In genomic region chr8:120594571-120594970, GRCm38 (mm10) we compare ENCODE assay signal across 10 mouse cellular contexts. TPM values are rescaled to one million over a fixed set of nuclear protein-coding genes. Genes with fewer than 3 reads are reported as not detected.
A peak's percentile ranks its signal among the peaks of the same experiment; 100 is the strongest.
DNase-seq lines count a peak whose midpoint lies in the region; ATAC-seq and TF ChIP-seq lines count a peak whose summit lies in the region.
"Had no signal": no experiment of that assay in that cellular context is flagged by ENCODE, and none has a peak within 500 bp of the region (broad histone marks: within the 10 kb centered on the region; RNA-seq: fewer than 3 reads in every experiment).

No protein-coding gene starts in this region.

- ATAC-seq in liver, postnatal 0 days: no peak
- ATAC-seq in megakaryocyte progenitor cell, adult 5-6 weeks (replicated peaks; ENCODE audit: poor library complexity): no peak

- H3K36me3 ChIP-seq in liver, postnatal 0 days (replicated peaks; ENCODE audit: insufficient read depth, low read length): no peaks in the 10 kb centered on the region
- no peaks in the 10 kb centered on the region for H3K36me3 ChIP-seq in heart, embryonic 10.5 days

- TF ChIP-seq EP300 in liver, postnatal 0 days (IDR thresholded peaks at IDR 0.05; ENCODE audit: low read depth): no peak

- H3K9me3 ChIP-seq in liver, postnatal 0 days (ENCODE audit: low read length): no peaks in the 10 kb centered on the region
- no peaks in the 10 kb centered on the region for H3K9me3 ChIP-seq in heart, embryonic 10.5 days

- no peak for DNase-seq in left cerebral cortex, adult 2 months (ENCODE audit: extremely low spot score in 1 of 2, low spot score in 2 of 2)
- no peak for DNase-seq in left cerebral cortex, adult 18-20 months (ENCODE audit: low spot score in 2 of 2)
- DNase-seq in CD4-positive helper T cell, adult 2 months (ENCODE audit: low read depth, low spot score): peak; percentile 55
- peak; percentile 88 for DNase-seq in ES-CJ7 (ENCODE audit: low read depth, low spot score)
- no peak for DNase-seq in liver, postnatal 0 days
- DNase-seq in heart, embryonic 10.5 days (ENCODE audit: low spot score): no peak
- DNase-seq: heart, adult 11 months; kidney, postnatal 25 days had no signal

- H3K4me3 ChIP-seq in left cerebral cortex, adult 2 months: no peak overlapping the region
- H3K4me3 ChIP-seq in liver, postnatal 0 days (ENCODE audit: low read depth, low read length): no peak overlapping the region
- H3K4me3 ChIP-seq in heart, embryonic 10.5 days: no peak overlapping the region
- H3K4me3 ChIP-seq: myocyte had no signal

- H3K27me3 ChIP-seq in liver, postnatal 0 days (ENCODE audit: insufficient read depth, low read length): no peaks in the 10 kb centered on the region
- H3K27me3 ChIP-seq in heart, embryonic 10.5 days (ENCODE audit: insufficient read depth, poor library complexity, severe bottlenecking): peaks cover 25% of the 10 kb centered on the region

- no peak overlapping the region for H3K9ac ChIP-seq in liver, postnatal 0 days (replicated peaks)

- no peak overlapping the region for H3K4me2 ChIP-seq in liver, postnatal 0 days (ENCODE audit: low read depth, low read length)

- 90% methylated on average over 5 of the region's 5 CpGs for WGBS in liver, postnatal 0 days (ENCODE audit: insufficient replicate concordance)
- 88% methylated on average over 5 of the region's 5 CpGs for WGBS in heart, embryonic 10.5 days

- peaks cover 6% of the 10 kb centered on the region for H3K4me1 ChIP-seq in liver, postnatal 0 days (ENCODE audit: insufficient read depth)
- peaks cover 31% of the 10 kb centered on the region for H3K4me1 ChIP-seq in heart, embryonic 10.5 days

- intact Hi-C loops in left cerebral cortex, adult 2 months (cut with DNase I): no loop called here

- TF ChIP-seq CTCF in left cerebral cortex, adult 2 months (IDR thresholded peaks at IDR 0.05): peak; percentile 51
- TF ChIP-seq CTCF in liver, postnatal 0 days (IDR thresholded peaks at IDR 0.05; ENCODE audit: low read depth): peak; percentile 68

- no peak overlapping the region for H3K27ac ChIP-seq in left cerebral cortex, adult 2 months
- H3K27ac ChIP-seq in liver, postnatal 0 days (ENCODE audit: low read depth): no peak overlapping the region
- H3K27ac ChIP-seq in heart, embryonic 10.5 days: no peak overlapping the region

RNA-seq across cellular contexts. Expression of gene Gins2, which starts 5.5 kb away (rescaled TPM):
- 1 to 10 TPM; 1.0 to 2.9 TPM for total RNA-seq in left cerebral cortex, adult 2 months (2021)
- 1 to 10 TPM; 2.1 to 2.4 TPM for total RNA-seq in left cerebral cortex, adult 18-20 months (2021)
- 18.6 and 20.3 TPM in 2 replicates for polyA plus RNA-seq in liver, postnatal 0 days (2015; fragmentation: Nextera tagmentation; extraction: Ambion mirVana)
- total RNA-seq in megakaryocyte progenitor cell, adult 5-6 weeks (2015): 65.9 and 67.1 TPM in 2 replicates
- total RNA-seq in megakaryocyte progenitor cell, adult 5-6 weeks (2017): 28.1 and 47.1 TPM in 2 replicates
- 106 and 125 TPM in 2 replicates for polyA plus RNA-seq in heart, embryonic 10.5 days (2016; fragmentation: Nextera tagmentation; extraction: Ambion mirVana)

RNA-seq across cellular contexts. Expression of gene 1190005I06Rik, which starts 52.9 kb away (rescaled TPM):
- total RNA-seq in left cerebral cortex, adult 2 months (2021): 10 to 100 TPM; 11.3 to 11.5 TPM
- total RNA-seq in left cerebral cortex, adult 18-20 months (2021): 10 to 100 TPM; 10.1 to 15.6 TPM
- 4.8 and 5.0 TPM in 2 replicates for polyA plus RNA-seq in liver, postnatal 0 days (2015; fragmentation: Nextera tagmentation; extraction: Ambion mirVana)
- 0.78 and 1.1 TPM in 2 replicates for total RNA-seq in megakaryocyte progenitor cell, adult 5-6 weeks (2015)
- not detected in 2 replicates for total RNA-seq in megakaryocyte progenitor cell, adult 5-6 weeks (2017)
- polyA plus RNA-seq in heart, embryonic 10.5 days (2016; fragmentation: Nextera tagmentation; extraction: Ambion mirVana): 4.6 and 7.7 TPM in 2 replicates

Comparison
In these comparisons a context has a peak if more than half of its experiments do, and no peak if none do; other contexts are left out.
1. DNase-seq: peak in CD4-positive helper T cell, adult 2 months (single experiment) and ES-CJ7 (single experiment); none in left cerebral cortex, adult 2 months (0 of 2), left cerebral cortex, adult 18-20 months (0 of 2), liver, postnatal 0 days (single experiment) and heart, embryonic 10.5 days (single experiment).
2. RNA of gene Gins2, which starts 5.5 kb away (total RNA-seq): 28.1 to 67.1 TPM in megakaryocyte progenitor cell, adult 5-6 weeks; 1.0 to 2.9 TPM in left cerebral cortex, adult 2 months and 2.1 to 2.4 TPM in left cerebral cortex, adult 18-20 months; every median in the first group is over 4 times any median in the second.
3. RNA of gene 1190005I06Rik, which starts 52.9 kb away (total RNA-seq): 10.1 to 15.6 TPM in left cerebral cortex, adult 18-20 months and 11.3 to 11.5 TPM in left cerebral cortex, adult 2 months; 0.78 to 1.1 TPM in megakaryocyte progenitor cell, adult 5-6 weeks; every median in the first group is over 4 times any median in the second.